Mouse (Mus musculus) CD4-positive, CD25-positive, alpha-beta regulatory T cell, adult 2 months (primary cell): ENCODE measurements around the gene Myo3b.
A peak's percentile ranks its signal among the peaks of the same experiment; 100 is the strongest.

Experiments used
- DNase-seq: peaks from one replicate; pipeline ENCODE4 v3.0.0-alpha.2; 2012; ENCODE audit warnings: low read depth, low spot score

The Myo3b gene

DNA sequence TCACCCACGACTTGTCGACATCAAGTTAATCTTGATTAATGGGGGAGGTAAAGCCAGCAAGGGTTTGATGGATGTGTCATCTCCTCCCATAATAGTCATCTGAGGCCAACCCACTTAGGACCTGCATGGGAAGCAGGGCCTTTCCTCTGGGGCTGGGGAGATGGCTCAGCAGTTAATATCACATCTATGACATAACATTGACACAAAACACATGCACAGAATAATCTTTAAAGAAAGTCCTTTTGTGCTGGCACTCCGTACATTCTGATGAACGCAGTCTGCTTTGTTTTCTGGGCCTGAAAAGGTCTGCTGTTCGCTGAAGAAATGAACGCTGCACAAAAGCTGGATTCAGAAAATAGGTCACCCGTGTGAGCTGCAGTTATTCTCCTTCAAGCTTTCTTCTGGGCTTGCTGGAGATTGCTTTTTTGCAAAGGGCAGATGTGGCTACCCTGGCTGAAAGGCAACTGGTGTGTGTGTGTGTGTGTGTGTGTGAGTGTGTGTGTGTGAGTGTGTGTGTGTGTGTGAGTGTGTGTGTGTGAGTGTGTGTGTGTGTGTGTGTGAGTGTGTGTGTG, 26.9 kb downstream of the Myo3b start:
- no peak for DNase-seq

DNA sequence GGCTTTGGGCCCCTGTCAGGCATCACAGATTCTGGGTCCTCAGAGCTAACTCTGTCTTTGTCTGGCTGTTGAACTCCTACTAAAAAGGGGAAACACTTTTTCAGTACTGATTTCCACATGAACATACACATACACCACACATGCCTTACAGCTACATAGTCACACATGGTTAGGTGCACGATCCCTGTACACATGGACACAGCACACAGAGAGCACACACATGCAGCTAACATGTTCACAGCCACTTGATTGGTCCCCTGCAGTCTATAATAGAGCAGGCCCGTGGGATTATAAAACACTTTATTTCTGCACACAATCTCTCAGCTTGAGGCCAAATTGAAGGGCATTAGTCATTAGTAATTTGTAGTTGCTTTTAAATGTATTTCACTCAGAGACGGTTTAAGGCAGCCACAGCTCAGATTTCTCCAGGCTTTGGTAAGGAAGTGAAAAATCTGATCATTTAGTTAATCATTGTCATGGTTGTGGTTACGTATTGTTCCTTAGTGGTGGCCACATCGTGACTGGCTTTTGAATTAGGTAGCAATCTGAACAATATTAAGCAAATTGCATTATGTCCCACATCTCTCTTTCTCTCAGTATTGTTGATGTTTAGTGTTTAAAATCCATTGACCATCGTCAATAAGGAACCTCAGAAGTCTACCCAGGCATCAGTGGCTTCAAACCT, 27.6 kb downstream of the Myo3b start:
- no peak for DNase-seq

DNA sequence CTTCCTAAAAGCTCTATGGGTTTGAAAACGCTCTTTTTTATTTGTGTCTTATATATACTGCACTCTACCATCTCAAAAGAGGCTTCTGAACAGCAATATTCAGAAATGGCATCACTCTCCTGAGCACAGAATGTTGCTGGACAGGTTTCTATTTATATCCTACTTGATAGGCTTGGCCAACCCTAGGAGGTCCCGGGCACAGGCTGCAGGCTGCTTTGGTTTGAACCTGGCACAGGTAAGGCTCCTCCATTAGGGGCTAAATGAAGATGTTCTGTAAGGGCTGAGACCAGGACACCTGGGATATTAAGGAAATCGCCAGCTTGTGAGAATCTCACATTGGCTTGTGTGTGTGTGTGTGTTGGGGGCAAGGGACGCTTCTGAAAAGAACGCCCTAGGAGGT, 30.9 kb downstream of the Myo3b start:
- no peak for DNase-seq

DNA sequence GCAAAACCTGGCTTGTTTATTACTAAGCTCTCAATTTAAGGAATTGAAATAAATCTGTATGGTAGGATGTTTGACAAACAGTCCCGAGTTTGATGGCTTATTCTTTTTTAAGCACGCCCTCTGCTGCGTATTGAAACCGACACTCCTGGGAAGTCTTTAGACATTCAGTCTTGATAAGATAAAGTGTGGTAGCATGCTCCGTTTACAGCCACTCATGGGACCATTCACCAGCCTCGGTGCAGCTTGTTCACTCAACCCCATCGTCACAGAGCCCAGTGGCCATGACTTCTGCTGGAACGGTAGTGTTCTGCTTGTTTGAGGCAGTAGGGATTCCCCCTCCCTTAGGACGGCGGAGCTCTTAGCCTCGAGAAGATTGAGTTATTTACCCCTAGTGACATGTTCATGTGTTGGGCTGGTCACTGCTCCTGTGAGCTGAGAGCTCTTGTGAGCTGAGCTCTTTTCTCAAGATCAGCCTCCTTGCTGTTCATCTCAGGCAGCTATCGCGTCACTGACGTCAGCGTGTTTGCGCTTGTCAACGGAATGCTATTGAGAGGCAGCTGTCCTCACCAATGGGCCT, 44.6 kb downstream of the Myo3b start:
- DNase-seq = no peak

DNA sequence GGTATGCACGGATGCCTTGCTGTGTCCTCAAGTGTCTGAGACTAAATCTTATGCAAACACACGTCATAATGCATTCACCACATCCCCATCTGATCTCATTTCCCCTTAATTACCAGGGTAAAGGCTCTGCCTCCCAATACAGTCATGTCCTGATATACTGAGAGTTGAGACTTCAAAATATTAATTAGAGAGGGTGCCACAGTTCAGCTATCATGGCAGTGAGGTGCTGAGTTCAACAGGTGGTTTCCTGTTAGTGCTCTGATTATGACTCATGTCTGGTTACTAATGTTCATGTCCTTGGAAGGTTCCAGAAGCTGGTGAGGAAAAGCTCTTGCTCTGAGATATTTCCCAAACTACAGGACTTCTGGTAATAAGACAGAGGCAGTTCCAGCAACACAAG, 52.3 kb downstream of the Myo3b start:
- peak; percentile 81 for DNase-seq

DNA sequence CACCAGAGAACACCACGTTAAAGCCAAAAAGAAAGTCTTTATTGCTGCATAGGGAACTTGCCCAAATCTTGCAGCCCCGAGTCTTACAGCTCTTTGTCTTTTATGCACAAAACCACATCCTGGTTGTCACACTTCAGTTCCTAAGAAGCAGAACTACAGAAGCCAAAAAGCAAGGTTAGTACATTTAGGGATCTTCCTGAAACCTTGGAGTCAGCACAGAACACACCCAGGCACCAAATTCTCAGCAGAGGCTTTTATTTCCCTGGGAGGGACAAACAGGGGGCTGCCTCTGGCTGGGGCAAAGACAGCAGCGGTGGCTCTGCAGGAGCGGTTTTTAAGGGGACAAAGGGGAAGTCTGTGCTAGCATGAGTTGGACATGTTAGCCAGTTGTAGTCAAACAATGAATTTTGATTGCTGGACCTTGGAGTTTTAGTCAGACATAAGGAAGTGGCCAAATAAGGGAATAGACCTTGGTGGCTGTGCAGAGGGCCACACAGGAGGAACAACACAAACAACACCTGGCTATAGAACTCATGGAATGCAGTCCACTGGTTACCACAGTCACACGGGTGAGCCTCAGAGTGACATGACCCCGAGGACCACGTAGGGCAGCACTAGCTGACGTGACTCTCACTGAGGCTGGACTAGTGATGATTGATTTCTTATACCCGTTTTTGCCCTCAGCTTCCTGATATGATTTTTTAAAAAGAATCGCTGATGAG, 53.0 kb downstream of the Myo3b start:
- peak; percentile 75 for DNase-seq

DNA sequence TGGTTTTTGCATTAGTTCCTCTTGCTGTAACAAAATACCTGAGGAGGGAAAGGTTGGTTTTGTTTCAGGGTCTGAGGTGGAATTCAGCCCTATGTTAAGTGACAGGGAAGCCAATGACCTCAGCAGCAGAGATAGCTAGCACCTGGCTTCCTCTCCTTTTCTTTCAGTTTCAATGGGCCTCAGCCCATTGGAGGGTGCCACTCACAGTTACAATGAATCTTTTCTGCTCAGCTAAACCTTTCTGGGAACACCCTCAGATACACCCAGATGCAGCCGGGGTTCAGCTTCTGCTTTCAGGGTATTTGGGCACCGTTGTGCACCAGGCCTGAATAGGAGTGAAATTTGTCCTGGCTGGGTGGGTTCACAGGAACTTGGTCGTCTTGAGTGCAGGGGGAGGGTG, 53.7 kb downstream of the Myo3b start:
- DNase-seq = peak; percentile 69

DNA sequence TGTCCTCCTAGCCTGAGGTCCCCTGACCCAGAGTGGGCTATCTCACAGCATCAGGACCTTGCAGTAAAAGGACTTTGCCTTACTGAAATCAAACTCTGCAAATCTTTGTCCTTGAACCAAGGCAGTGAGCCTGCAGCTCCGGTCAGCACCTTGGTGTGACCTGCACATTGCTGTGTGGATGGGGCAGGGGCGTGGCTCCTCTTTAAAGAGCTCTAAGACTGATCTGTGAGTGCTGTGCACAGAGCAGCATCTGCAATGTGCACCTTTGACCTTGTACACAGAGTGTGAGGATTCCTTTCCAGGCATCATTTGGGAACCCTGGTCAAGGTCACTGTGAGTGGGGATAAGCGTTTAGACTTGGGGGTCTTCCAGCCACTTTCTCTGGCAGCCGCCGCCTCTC, 55.5 kb downstream of the Myo3b start:
- DNase-seq = peak; percentile 12

DNA sequence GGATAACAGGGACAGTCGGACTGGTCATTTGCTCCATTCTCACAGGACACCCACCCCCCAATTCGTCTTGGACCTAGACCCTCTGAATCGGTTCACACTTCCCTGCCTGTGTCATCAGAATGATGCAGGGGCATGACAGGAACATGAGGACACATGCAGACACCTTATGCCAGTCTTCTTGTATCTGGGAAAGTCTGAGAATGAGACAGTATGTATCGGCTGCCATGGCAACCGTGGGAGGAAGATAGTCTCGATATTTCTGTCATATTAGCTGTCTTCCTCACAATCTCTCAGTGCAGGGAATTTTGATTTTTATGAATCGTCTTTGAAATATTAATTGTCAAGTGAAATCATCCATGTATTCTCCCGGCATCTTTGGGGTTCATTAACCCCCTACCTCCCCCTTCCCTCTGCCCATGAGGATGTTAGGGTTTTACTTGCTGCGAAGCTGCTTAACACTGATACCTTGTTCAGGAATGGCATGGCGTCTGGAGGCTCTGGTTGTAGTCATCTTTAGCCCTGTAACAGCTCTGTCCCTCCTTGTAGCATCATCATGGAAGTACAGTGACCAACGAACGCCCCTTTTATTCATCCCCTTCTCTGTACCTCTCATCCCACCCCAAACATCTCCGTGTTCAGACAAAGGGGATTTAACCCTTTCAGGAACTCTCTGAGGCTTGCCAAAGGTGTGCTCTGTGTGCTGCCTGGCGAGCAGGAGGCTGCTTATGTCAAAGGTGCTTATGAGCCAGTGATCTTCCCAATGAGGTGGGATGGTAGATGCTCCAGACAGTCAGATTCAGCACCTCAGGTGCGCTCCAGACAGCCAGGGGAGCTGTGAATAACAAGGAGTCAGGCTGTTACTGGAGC, 58.5 kb downstream of the Myo3b start:
- peak; percentile 49 for DNase-seq

DNA sequence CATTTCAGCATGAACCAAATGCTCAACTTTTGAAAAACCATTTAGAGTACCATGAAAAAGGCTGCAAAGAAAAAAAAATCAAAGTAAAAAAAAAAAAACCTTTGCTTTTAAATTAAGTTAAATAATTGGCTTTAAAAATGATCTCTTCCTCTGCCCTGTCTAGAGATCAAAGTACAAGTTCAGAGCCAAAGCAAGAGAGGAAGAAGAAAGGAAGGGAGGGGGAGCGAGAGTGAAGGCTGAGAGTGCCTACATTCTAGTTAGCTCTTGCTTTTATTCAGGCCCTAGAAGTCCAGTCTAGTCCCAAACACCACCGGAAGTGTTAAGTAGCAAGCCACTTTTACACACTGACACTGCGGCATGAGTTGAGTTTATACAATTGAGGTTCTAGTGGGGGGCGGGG, 60.5 kb downstream of the Myo3b start:
- DNase-seq = peak; percentile 23

DNA sequence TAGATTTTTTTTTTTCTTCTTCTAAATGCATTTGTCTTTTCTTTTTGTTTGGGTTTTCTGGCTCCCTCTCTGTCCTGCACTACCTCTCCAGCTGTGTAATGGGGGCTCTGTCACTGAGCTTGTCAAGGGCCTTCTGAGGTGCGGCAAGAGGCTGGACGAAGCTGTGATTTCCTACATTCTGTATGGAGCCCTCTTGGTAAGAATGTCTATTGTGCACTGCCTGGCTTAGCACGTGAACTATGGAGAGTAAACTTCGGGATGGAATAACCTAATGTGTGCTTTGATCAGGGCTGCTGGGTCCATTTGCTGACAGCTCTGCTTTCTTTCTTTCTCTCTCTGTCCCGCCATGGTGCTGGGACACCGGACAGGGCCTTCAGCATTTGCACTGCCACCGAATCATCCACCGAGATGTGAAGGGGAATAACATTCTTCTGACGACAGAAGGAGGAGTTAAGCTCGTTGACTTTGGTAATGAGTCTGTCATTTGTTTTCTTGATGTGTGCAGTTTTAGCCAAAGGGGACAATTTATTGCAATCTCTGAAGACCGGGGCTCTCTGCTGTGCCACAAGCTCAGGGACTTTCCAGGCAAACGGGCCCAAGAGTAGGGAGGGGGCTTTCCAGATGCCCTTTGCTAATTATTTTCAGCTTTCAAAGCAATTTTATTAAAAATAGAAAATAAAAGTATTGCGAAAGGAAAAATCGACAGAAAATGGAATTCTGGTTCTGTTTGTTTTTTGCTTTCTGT, 66.5 kb downstream of the Myo3b start:
- DNase-seq = peak; percentile 70

DNA sequence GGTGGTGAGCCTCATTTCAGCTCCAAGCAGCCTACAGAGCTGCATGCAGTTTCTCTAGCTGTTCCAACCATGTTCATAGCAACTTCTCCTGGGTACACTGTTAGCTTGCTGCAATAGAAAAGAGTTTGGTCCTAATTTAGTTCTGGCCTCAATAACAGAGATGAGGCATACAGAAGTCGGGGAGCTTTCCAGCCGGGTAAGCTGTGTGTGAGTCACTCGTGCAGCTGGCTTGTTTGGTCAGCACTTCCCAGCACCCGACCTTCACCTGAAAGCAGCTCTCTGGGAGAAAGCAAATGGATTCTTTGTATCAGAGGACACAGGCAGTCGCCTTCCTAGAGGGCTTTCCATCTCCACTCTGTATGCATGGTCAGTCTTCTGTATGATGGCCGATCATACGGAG, 70.1 kb downstream of the Myo3b start:
- DNase-seq = no peak

DNA sequence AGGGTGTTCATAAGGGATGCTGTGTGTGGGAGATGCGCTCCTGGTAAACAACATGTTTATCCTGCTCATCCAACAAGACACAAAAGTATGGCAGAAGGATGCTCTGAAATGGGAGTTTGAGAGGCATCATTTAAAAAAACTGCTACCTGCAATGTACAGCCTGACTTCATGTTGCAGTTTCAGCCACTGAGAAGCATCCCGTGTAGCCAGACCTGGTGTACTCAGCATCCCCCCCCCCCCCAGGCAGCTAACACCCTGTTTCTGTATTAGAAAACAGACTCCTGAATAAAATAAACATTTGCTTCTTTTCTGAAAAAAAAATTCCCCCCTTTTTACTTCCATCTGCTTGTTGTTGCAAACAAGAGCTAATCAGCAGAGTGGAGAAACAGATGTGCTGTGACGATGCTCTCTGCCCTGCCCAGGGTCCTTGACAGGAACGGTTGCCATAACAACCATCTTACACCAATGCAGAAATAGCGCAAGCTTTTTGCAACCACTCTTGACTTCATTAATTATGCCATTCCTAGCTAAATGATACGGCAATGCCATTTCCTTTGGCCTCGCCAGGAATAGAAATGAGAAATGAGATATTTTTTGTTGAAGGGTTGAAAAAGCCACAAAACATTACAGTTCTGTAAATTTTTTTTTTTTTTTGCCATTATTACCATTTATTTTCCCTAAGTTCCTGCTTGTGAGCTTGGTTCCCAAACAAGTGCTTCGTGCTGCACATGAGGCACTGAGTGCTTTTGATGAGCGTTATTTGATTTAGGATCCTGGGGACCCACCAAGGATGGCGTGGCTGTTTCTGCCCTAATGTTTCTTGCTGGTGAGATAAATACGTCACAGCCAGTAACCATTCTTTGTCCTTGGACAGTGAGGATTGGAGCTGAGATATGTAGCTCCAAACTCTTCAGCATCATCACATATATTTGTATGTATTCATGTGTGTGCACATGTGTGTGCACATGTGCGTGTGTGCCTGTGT, 75.2 kb downstream of the Myo3b start:
- no peak for DNase-seq

DNA sequence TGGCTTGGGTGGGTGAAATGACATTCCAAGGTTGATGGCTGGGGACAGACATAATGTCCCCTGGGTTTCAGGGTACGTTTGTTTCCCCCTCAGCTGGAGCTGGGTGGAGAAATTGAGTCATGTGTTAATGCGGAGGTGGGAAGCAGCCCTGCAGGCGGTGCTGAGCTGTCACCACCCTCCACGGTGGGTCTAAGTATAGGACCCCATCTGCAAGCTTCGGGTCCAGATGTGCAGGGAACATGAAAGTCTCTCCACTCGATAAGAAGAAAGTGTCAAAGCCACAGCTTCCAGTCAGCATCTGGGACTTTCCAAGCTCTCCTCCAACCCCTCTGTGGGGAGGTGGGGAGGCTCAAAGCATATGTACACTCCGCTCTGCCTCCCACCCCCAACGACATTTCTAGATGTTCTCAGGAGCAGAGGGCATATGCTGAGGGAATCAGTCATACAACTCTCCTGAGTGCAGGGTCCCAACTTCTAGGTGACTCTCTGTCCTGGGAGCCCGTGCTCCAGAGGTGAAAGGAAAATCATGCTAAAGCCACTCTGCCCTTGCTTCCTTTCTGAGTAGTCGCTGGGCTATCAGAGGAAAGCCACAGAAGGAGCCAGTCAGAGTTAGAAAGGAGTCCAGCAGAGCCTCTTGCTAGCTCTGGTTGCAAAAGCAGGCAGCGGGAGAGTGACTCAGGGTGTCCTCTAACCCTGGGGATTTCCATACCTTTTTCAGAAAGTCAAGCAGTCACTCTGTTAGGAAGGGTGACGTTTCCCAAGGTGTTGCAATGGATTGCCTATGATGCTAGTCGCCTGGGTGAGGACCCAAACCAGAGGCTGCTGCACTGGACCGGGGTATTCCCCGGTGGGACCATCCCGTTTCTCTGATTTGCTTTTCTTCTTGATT, 79.7 kb downstream of the Myo3b start:
- DNase-seq = peak; percentile 24

DNA sequence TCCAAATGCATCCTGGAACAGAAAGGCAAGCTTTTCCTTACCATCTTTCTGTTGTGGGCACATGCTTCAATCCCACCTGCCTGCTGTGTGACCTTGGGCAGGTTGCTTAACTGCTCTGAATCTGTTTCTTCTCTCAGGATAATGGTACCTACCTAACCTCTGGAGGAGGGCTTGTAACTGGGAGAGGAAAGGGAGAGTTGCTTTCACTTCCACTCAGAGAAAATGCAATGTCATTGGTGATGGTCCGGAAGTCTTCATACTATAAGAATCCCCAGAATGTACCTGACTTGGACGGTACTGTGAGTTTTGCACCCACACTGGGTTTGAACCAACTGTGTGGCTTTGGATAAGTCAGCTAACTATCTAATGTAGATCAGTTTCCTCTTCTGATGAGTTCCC, 80.3 kb downstream of the Myo3b start:
- no peak for DNase-seq

DNA sequence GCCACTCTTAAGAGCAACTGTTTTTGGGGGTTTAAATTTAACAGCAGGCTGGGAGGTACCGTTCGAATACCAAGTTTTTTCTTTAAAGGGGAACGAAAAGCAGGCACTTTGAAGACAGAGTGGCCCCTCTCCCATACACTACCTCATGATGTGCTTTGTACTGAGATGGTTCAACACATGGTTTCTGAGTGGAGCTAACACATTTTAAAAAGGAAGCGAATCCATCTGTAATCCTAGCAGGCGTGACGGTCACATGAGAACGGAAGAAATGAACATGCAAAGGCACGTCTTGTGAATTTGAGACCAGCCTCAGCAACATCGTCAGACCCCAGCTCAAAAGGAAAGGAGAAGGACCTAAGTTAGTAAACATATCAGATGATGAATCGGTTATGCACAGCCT, 87.4 kb downstream of the Myo3b start:
- DNase-seq = no peak

DNA sequence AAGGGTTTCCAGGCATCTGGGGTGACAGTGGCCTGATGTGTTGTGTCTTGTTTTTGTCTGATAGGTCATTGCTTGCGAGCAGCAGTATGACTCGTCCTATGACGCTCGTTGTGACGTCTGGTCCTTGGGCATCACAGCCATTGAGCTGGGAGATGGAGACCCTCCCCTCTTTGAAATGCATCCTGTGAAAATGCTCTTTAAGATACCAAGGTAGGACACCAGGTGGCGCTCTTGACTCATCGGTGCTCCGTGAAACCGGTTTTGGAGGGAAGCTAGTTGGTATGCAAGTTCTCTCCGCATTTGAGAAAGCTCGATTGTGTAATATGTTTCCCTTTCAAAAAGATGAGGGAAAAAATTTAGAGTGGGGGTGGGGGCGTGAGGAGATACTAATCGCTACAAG, 87.9 kb downstream of the Myo3b start:
- DNase-seq = peak; percentile 88

DNA sequence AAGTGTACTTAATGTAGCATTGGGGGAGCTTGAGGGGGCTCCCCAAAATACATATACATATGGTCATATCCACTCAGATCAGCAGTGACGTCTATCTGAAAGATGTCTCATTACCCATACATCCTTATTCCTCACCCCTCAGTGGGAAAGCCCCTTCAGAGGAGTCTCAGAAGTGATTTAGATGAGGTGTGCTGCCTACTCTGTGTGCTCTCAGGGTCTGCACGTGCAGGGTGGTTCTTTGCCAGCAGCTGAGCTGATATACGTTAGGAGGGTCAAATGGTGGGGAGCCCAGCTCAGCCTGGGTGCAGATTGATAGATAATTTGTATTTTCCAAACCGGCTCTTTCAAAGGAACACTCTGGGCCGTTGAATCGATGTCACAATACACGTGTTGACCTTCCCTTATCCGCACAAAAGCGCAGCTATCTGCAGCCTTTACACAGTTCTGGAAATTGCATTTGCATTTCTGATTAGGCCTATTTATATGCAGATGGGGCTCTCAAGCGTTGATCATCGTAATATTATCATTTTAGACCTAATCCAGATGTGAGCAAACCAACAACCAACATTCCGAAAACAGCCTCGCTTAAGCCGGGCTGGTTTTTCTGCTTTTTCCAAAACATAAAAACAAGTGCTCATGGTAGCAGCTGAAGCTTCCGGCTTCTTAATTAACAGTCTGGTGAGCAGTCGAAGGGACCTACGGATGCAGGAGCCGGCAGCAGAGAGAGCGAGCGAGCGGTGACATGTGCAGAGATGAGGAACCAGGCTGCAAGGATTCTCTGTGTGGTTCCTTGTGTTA, 88.6 kb downstream of the Myo3b start:
- DNase-seq = peak; percentile 62
